Mouse (Mus musculus) liver, adult 2 months (tissue): ENCODE data around the gene Zbtb9. TPM values are rescaled to one million over a fixed set of nuclear protein-coding genes. Genes with fewer than 3 reads are reported as not detected.

Experiments used
- DNase-seq: peaks from one replicate; pipeline ENCODE4 v3.0.0-alpha.2; 2011; ENCODE audit warnings: low read depth, low spot score; ENCODE audit errors: extremely low read depth
- H3K27ac ChIP-seq: fragments of 200-500 bp; replicated peaks from 2 replicates; pipeline ENCODE4 v1.5.1; 2012; ENCODE audit warnings: low read depth, mild to moderate bottlenecking, control low read depth, inconsistent platforms, low read length; ENCODE audit not compliant: insufficient read depth
- H3K27me3 ChIP-seq: fragments of 200-500 bp; 2 replicates; pipeline ENCODE4 v1.6.1; 2012; ENCODE audit warnings: mild to moderate bottlenecking, moderate library complexity, low read length, inconsistent platforms; ENCODE audit not compliant: control insufficient read depth, insufficient read depth
- H3K36me3 ChIP-seq: fragments of 200-500 bp; 2 replicates; pipeline ENCODE4 v1.6.1; 2012; ENCODE audit warnings: low read length, inconsistent platforms; ENCODE audit not compliant: control insufficient read depth, insufficient read depth
- H3K4me1 ChIP-seq: fragments of 200-500 bp; 2 replicates; pipeline ENCODE4 v1.6.1; 2011; ENCODE audit warnings: low read length; ENCODE audit not compliant: control insufficient read depth, insufficient read depth
- H3K4me3 ChIP-seq: fragments of 200-500 bp; 2 replicates; pipeline ENCODE4 v1.5.1; 2011; ENCODE audit warnings: low read depth, mild to moderate bottlenecking, control low read depth, low read length, moderate library complexity; ENCODE audit not compliant: insufficient read depth
- H3K79me2 ChIP-seq: fragments of 200-500 bp; 2 replicates; pipeline ENCODE4 v1.6.1; 2012; ENCODE audit warnings: inconsistent platforms, mild to moderate bottlenecking, low read length, moderate library complexity; ENCODE audit not compliant: control insufficient read depth, insufficient read depth
- H3K9ac ChIP-seq: fragments of 200-500 bp; 2 replicates; pipeline ENCODE4 v1.6.1; 2012; ENCODE audit warnings: low read depth, mild to moderate bottlenecking, control low read depth, inconsistent platforms, low read length
- CTCF ChIP-seq: fragments of 200-500 bp; IDR thresholded peaks from 2 replicates; pipeline ENCODE4 v1.5.1; 2011; ENCODE audit warnings: low read depth, low read length, control low read depth
- POLR2A ChIP-seq: fragments of 200-500 bp; IDR thresholded peaks from 2 replicates; pipeline ENCODE4 v1.6.1; 2011; ENCODE audit warnings: low read length, control low read depth; ENCODE audit not compliant: insufficient read depth; ENCODE audit errors: extremely low read depth
- WGBS: fragments of 180-500 bp; shearing (Covaris S2); methylation state at CpG from one replicate; pipeline ENCODE4 v1.1.7; 2018; 5-methylcytosine and 5-hydroxymethylcytosine counted together
- polyA plus RNA-seq: library from polyadenylated mRNA; depleted of rRNA; stranded (reverse); fragments of >200 nt; gene quantifications from 2 replicates; pipeline ENCODE4 v1.2.3, GENCODE M21; 2012
- total RNA-seq: library from RNA; depleted of rRNA; stranded (reverse); fragments of >200 nt; gene quantifications from 2 replicates; pipeline ENCODE4 v1.2.3, GENCODE M21; 2014

The Zbtb9 gene
- total and polyA plus RNA-seq, 2 experiments = 3.3 to 3.6 TPM

GRCm38 (mm10) chr17:26961572-26962240 lies 11.3 kb upstream of the Zbtb9 start:
- H3K36me3 ChIP-seq = no peaks in the 10 kb centered on the region
- no peak overlapping the region for H3K4me3 ChIP-seq
- TF ChIP-seq POLR2A = no peak
- TF ChIP-seq CTCF = no peak
- no peak overlapping the region for H3K27ac ChIP-seq
- no peaks in the 10 kb centered on the region for H3K27me3 ChIP-seq
- H3K9ac ChIP-seq = no peak overlapping the region
- 96% methylated on average over 21 of the region's 21 CpGs for WGBS
- no peaks in the 10 kb centered on the region for H3K4me1 ChIP-seq
- H3K79me2 ChIP-seq = no peaks in the 10 kb centered on the region
- no peak for DNase-seq

DNA sequence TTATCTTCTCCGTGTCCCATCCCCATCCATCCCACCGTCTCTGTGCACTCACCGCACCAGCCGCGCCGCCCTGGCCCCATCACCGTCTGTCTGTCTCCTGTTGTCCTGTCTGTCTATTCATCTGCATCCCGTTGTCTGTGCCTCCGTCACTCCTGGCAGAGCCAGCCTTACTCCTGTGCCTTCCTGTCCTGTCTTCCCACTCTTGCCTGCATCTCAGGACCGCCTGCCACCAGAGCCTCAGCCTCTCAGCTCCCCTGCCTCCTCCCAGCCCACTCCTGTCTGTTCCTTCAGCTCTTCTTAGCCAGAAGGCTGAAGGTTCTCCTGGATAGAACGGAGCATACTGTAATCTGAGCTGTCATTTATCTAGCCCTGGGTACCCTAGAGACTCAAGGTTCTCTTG lies 6.0 kb upstream of the Zbtb9 start:
- TF ChIP-seq POLR2A = no peak
- TF ChIP-seq CTCF = no peak

GRCm38 (mm10) chr17:26967477-26967876 lies 5.5 kb upstream of the Zbtb9 start:
- 96% methylated on average over 6 of the region's 6 CpGs for WGBS
- no peak for TF ChIP-seq POLR2A
- TF ChIP-seq CTCF = no peak
- H3K4me3 ChIP-seq = no peak overlapping the region
- H3K27me3 ChIP-seq = no peaks in the 10 kb centered on the region
- H3K79me2 ChIP-seq = no peaks in the 10 kb centered on the region
- DNase-seq = no peak
- no peaks in the 10 kb centered on the region for H3K4me1 ChIP-seq
- no peak overlapping the region for H3K9ac ChIP-seq
- no peaks in the 10 kb centered on the region for H3K36me3 ChIP-seq
- H3K27ac ChIP-seq = no peak overlapping the region

More for the DNA sequence above, 6.0 kb upstream of the Zbtb9 start:
- H3K79me2 ChIP-seq = no peaks in the 10 kb centered on the region
- WGBS = 91% methylated on average over 11 of the region's 11 CpGs
- H3K27me3 ChIP-seq = no peaks in the 10 kb centered on the region
- H3K27ac ChIP-seq = no peak overlapping the region
- H3K4me3 ChIP-seq = no peak overlapping the region
- DNase-seq = no peak
- H3K36me3 ChIP-seq = no peaks in the 10 kb centered on the region
- no peak overlapping the region for H3K9ac ChIP-seq
- H3K4me1 ChIP-seq = no peaks in the 10 kb centered on the region

DNA sequence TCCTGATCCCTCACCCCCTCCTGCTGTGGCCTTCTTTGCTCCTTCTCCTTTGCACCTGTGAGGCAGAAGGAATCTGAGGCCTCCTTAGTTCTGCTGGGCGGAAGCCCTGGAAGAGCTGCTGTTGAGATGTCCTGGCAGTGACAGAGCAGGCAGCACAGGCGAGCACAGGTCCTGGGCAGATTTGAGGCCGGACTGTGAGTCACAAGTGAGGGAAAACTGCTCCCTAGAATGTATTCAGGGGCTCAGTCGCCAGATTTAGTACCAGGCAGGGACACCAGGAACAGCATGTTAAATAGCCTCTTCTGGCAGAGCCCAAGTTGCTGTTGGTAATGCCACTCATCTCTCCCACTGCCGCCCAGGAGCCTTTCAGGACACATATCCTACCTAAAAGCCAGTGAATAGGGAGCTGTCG lies 4.8 kb upstream of the Zbtb9 start:
- no peak overlapping the region for H3K4me3 ChIP-seq
- 87% methylated on average over 6 of the region's 6 CpGs for WGBS
- no peak overlapping the region for H3K9ac ChIP-seq
- TF ChIP-seq CTCF (no peak), POLR2A (no peak)
- H3K36me3 ChIP-seq = no peaks in the 10 kb centered on the region
- H3K4me1 ChIP-seq = no peaks in the 10 kb centered on the region
- no peak overlapping the region for H3K27ac ChIP-seq
- H3K27me3 ChIP-seq = no peaks in the 10 kb centered on the region
- peaks cover 2% of the 10 kb centered on the region for H3K79me2 ChIP-seq
- DNase-seq = no peak

GRCm38 (mm10) chr17:26969257-26969656 lies 3.7 kb upstream of the Zbtb9 start:
- Histone ChIP-seq H3K9ac (no peak overlapping the region), H3K27ac (no peak overlapping the region), H3K36me3 (no peaks in the 10 kb centered on the region), H3K27me3 (no peaks in the 10 kb centered on the region), H3K4me3 (no peak overlapping the region), H3K79me2 (peaks cover 10% of the 10 kb centered on the region), H3K4me1 (peaks cover 4% of the 10 kb centered on the region; the same call in 1 of the 2 replicates)
- no peak for DNase-seq
- no peak for TF ChIP-seq POLR2A
- no peak for TF ChIP-seq CTCF
- 88% methylated on average over 6 of the region's 6 CpGs for WGBS

DNA sequence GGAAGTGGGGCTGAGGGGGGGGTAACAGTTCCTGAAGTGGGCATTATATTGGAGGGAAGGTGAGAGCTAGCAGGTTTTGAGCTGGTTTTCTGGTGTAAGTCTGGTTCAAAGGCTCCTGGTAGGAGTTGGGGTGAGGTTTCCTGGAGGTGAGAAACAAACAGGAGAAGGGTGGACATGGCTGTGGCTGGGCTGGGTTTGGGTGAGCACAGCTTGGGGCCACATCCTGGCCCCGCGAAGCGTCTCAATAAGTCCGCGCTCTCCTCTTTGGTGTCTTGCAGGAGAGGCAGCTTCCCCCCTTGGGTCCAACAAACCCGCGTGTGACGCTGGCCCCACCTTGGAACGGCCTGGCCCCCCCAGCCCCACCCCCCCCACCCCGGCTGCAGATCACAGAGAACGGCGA lies 2.7 kb upstream of the Zbtb9 start:
- H3K9ac ChIP-seq = no peak overlapping the region
- no peaks in the 10 kb centered on the region for H3K27me3 ChIP-seq
- H3K79me2 ChIP-seq = peaks cover 10% of the 10 kb centered on the region
- TF ChIP-seq POLR2A = no peak
- no peak for TF ChIP-seq CTCF
- peaks cover 4% of the 10 kb centered on the region; the same call in 1 of the 2 replicates for H3K4me1 ChIP-seq
- no peaks in the 10 kb centered on the region for H3K36me3 ChIP-seq
- no peak overlapping the region for H3K4me3 ChIP-seq
- DNase-seq = no peak
- H3K27ac ChIP-seq = no peak overlapping the region
- 69% methylated on average over 12 of the region's 12 CpGs for WGBS
